Mouse (Mus musculus): ENCODE measurements around the gene Tex14.
A peak's percentile ranks its signal among the peaks of the same experiment; 100 is the strongest.

Tex14 gene

DNA sequence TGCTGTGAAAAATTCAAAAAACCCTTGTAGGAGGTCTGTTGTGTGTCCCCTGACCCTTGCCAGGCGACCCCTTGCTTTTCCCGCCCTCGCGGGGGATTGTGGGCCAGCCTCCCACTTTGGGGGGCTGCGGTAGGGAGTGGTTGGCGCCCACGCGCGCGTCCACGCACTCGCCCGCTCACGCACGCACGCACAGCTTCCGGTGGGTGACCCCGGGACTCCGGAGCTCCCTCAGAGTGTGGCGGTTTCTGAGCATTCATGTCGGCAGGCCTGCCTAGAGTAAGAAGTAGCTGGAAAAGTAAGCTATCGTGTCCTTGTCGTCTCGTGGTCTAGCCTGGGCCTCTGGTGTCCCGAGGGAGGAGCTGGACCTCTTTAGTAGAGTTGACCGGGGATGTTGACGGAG, at the start of gene Tex14, which contains the start of gene Rad51c:
Gene Tex14 (plus strand): TSS at position 190 of the 400 bp plus-strand sequence.
Gene Rad51c (minus strand): TSS at position 79 of the 400 bp plus-strand sequence.
- DNase-seq: peak; percentile 94

DNA sequence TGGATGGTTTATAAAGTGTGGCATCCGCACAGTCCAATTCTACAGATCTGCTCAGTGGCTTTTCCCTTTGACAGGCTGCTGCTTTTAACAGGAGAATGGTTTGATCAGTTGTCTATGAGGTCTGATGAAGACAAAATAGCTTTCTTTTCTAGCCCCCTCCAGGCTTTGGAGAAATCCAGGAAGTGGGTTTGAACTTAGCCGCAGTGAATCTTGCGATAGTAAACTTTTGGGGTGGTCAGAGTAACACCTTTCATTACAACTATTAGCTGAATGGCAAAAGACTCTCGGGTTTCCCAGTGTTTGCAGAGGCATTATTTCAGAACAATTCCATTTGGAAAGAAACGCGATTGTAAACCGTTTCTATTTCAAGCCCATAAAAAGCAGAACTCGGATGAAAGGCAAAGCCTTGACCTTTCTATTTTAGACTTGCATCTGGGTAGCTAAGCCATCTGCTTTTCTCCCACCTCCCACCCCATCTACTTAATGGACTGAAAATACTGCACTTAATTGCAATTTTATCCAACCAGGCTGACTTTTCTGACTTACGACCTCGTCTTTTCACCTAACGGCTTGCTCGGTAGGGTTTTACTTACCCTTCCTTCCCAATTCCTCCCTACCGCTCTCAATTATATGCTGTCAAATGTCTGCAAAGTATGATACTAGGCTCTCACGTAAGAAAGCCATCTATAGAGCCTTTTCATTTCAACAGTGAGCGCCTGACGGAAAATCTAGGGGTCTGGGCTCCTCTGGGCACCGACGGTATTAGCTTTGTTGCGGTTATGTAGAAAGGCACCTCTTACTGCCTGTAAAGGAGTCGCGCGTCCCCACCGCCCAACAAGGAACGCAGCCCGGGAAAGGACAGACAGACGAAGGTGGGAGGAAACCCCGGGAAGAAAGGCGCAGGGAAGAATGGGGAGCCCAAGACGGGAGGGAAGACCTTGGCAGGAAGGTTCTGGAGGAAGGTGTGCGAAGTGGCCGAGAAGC, 47.3 kb upstream of the Tex14 start:
- DNase-seq: peak; percentile 88

GRCm38 (mm10) chr11:87358331-87359261, 46.3 kb upstream of the Tex14 start, which contains the start of gene Ppm1e:
Gene Ppm1e, minus strand, starts transcription at chr11:87359023.
- DNase-seq: peak; percentile 97

DNA sequence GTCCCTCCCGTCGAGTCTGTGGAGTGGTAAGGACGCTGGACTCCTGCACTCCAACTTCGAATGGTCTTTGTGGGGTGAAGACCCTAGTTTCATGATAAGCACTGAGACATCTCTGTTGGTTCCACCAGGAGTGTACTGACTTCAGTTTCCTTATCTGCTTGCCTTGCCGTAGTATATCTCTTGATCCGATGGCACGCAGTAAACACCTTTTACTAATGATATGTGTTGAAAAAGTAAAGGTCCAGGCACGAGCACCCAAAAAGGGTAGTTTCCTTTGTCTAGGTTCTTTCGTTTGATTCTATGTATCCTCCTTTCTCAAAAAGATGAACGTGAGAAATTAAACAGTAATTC, 45.6 kb upstream of the Tex14 start:
- no peak for DNase-seq

DNA sequence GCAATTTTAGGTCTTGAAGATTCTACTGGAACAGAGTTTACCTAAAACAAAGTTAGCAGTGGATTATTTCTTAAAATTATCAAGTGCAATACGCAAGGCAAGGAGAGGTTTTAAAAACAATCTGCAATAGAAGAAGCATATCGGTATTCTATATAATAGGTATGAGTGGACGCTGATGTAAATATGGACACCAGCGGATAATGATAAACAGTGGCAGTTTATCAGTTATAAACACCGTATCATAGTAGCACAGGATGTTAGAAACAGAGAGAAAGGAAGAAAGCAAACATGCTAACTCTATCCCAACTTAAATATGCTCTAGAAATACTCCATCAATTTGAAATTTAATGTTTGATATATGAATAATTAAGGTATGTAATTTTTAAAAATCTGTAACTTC, 39.7 kb upstream of the Tex14 start:
- no peak for DNase-seq

- DNase-seq: peak; percentile 65
These were observed 37.8 kb upstream of the Tex14 start for GRCm38 (mm10) chr11:87367061-87367460.

DNA sequence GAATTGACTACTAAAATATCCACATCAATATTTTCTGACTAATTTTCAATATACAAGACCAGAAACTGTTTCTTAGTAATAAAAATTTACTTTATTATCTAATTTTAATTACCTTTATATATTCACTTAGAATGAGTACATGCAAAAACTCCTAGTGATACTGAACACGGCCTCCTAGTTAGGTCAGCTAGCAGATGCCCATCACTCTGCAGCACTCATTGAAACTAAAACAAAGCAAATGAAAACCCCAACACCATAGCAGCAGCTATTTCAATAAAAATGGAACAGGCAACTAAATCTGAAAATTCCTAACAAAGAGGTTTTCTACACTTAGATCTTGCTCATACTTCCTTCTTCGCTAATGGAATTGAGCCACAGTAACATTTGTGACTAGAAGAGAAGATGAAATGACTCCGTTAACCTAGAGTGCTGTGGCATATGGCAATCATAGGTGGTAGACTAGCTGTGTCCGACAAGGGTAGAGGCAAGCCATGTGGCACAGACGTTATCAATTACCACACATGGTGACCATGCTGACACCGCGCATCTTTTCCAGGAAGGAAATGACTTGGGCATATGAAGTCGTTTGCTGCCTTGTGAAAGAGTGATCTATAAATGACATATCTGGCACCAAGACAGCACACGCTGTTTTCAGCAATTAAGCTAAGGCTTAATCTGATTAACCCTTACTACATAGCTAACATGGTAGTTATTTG, 36.8 kb upstream of the Tex14 start:
- peak; percentile 2 for DNase-seq

GRCm38 (mm10) chr11:87384551-87384950, 20.3 kb upstream of the Tex14 start:
- DNase-seq: peak; percentile 71

GRCm38 (mm10) chr11:87385676-87386075, 19.2 kb upstream of the Tex14 start:
- DNase-seq: peak; percentile 6

GRCm38 (mm10) chr11:87393855-87394254, 11.0 kb upstream of the Tex14 start:
- peak; percentile 27 for DNase-seq

DNA sequence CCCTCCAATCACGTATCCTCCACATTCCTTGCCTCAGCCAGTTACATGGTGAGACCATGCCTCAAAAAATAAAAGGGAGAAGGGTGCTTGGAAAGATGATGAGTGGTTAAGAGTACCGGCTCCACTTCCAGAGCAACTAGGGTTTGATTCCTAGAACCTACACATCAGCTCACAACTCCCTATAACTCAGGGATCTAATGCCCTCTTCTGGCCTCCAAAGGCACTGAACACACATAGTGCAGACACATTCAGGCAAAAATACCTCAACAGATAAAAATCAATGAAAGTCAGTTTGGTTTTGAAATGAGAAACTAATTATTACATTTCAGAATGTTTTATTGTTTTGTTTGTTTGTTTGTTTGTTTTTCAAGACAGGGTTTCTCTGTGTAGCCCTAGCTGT, 6.5 kb upstream of the Tex14 start:
- peak; percentile 51 for DNase-seq

GRCm38 (mm10) chr11:87404111-87404853, 583 bp upstream of the Tex14 start:
- DNase-seq: peak; percentile 99

DNA sequence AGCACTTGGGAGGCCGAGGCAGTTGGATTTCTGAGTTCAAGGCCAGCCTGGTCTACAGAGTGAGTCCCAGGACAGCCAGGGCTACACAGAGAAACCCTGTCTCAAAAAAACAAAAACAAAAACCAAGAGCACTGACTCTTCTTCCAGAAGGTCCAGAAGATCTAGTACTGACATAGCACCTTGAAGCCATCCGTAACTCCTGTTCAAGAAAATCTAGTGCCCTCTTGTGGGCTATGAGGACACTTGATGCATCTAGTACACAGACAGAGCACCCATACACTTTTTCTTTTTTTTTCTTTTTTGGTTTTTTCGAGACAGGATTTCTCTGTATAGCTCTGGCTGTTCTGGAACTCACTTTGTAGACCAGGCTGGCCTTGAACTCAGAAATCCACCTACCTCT, 8.5 kb downstream of the Tex14 start:
- DNase-seq: peak; percentile 76

DNA sequence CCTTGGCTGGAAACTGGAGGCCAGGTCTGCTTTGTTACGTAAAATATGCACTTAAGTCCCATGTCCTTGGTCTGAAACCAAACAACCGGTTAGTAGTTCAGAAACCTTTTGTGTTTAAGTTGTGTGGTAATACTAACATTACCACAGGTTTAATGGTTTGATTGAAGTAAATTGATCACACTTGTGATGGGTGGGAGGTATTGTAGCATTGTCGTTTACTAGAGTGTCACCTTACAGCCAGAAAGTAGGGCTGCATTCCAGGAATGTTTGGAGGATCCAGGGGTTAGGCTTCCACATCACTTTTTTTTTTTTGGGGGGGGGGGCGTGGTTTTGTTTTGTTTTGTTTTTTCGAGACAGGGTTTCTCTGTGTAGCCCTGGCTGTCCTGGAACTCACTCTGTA, 11.3 kb downstream of the Tex14 start:
- DNase-seq: peak; percentile 36

GRCm38 (mm10) chr11:87420861-87421260, 16.0 kb downstream of the Tex14 start:
- DNase-seq: peak; percentile 35

- peak; percentile 90 for DNase-seq
These were observed 16.9 kb downstream of the Tex14 start for GRCm38 (mm10) chr11:87421760-87422201.

DNA sequence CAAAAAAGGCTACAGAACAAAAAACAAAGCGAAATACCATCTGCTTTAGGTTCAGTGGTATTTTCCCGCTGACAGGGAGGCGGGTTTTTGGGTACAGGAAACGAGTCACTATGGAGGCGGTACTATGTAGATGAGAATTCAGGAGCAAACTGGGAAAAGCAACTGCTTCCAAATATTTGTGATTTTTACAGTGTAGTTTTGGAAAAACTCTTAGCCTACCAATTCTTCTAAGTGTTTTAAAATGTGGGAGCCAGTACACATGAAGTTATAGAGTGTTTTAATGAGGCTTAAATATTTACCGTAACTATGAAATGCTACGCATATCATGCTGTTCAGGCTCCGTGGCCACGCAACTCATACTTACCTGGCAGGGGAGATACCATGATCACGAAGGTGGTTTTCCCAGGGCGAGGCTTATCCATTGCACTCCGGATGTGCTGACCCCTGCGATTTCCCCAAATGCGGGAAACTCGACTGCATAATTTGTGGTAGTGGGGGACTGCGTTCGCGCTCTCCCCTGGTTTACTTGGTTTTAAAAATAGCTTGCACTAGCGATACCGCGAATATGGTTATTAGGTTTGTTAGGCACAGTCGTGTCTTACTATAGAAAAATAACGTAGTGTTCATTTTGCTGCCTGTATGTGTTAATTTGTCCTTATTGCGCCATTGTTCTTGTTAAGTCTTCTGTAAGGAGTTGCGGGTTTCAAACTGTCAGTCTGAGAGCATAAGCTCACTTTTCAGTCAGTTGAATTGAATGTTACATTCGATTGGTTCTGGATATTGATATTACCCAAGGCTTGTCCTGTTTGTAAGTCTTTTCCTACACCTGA, 17.9 kb downstream of the Tex14 start:
- DNase-seq: peak; percentile 99

- peak; percentile 87 for DNase-seq
These were observed 18.9 kb downstream of the Tex14 start for GRCm38 (mm10) chr11:87423551-87424325.

GRCm38 (mm10) chr11:87426121-87426449, 21.2 kb downstream of the Tex14 start:
- no peak for DNase-seq

Data from heart, adult 11 months (tissue).